Mouse (Mus musculus): ENCODE data around the gene Pmfbp1. TPM values are rescaled to one million over a fixed set of nuclear protein-coding genes. Genes with fewer than 3 reads are reported as not detected.

Pmfbp1 gene
- polyA plus RNA-seq, 1 experiment from 2014 or later, result 0.09 TPM

DNA sequence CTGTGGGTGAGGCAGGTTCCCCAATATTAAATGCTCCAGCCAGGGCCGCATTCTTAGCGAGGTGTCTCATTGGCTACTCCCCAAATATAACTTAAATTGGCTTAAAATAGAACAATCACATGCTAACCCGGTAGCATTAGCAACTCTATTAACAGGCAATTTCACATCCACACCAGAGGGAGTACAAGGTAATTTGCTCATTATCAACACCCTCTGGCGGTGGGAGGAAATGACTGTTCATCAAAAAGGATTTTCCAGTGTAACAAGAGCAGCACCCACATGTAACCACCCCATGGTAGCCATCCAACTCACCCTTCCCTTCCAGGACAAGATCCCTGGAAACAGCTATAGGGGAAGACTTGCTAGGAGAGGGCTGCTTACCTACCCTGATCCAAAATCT lies 18.4 kb upstream of the Pmfbp1 start:
- Histone ChIP-seq H3K36me3 (ENCODE audit: control insufficient read depth, insufficient read depth, low read length) (no peaks in the 10 kb centered on the region), H3K9me3 (ENCODE audit: control insufficient read depth, low read length) (no peaks in the 10 kb centered on the region), H3K4me2 (ENCODE audit: low read length) (no peak overlapping the region), H3K27me3 (ENCODE audit: control insufficient read depth, insufficient read depth, low read length) (no peaks in the 10 kb centered on the region), H3K4me1 (ENCODE audit: control insufficient read depth in 2 of 2, insufficient read depth in 2 of 2, low read length in 2 of 2) (no peaks in the 10 kb centered on the region; a peak in 1 of 4 replicates), H3K9ac (ENCODE audit: low read length) (no peak overlapping the region), H3K4me3 (ENCODE audit: control insufficient read depth in 1 of 2, insufficient read depth in 1 of 2, low read depth in 1 of 2, low read length in 2 of 2) (no peak overlapping the region), H3K27ac (replicated peaks in 1 of 2; ENCODE audit: control insufficient read depth in 1 of 2, insufficient read depth in 1 of 2, low read depth in 2 of 2, low read length in 2 of 2) (no peak overlapping the region)
- no peak for ATAC-seq (ENCODE audit: insufficient number of reproducible peaks, insufficient read depth, low FRiP score, low read depth)
- 56% methylated on average over 4 of the region's 4 CpGs for WGBS

DNA sequence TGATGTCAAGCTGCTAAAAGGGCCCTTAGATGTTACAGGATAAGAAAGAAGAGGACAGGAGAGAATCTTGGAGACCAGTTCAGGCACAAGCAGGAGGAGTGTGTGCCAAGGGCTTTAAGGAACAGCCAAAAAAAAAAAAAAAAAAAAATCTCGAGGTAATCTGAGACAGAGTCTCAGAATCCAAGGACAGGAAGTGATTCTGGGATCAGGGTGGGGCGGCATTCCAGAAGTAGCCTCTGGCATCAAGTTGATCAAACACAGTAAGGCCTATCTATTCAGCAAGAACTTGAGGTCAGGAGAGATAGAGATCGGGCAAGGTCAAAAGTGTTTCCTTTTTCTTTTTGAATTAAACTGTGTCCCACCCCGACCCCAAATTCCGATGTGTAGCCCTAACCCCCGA lies 15.2 kb upstream of the Pmfbp1 start:
- no peaks in the 10 kb centered on the region for H3K9me3 ChIP-seq (ENCODE audit: control insufficient read depth, low read length)
- ATAC-seq (ENCODE audit: insufficient number of reproducible peaks, insufficient read depth, low FRiP score, low read depth), result no peak
- H3K4me2 ChIP-seq (ENCODE audit: low read length), result no peak overlapping the region
- no peak overlapping the region for H3K4me3 ChIP-seq (ENCODE audit: control insufficient read depth in 1 of 2, insufficient read depth in 1 of 2, low read depth in 1 of 2, low read length in 2 of 2)
- 65% methylated on average over 6 of the region's 6 CpGs for WGBS
- no peak overlapping the region for H3K27ac ChIP-seq (replicated peaks in 1 of 2; ENCODE audit: control insufficient read depth in 1 of 2, insufficient read depth in 1 of 2, low read depth in 2 of 2, low read length in 2 of 2)
- no peak overlapping the region for H3K9ac ChIP-seq (ENCODE audit: low read length)
- H3K36me3 ChIP-seq (ENCODE audit: control insufficient read depth, insufficient read depth, low read length), result no peaks in the 10 kb centered on the region
- H3K4me1 ChIP-seq (ENCODE audit: control insufficient read depth in 2 of 2, insufficient read depth in 2 of 2, low read length in 2 of 2), result no peaks in the 10 kb centered on the region; a peak in 1 of 4 replicates
- no peaks in the 10 kb centered on the region for H3K27me3 ChIP-seq (ENCODE audit: control insufficient read depth, insufficient read depth, low read length)

DNA sequence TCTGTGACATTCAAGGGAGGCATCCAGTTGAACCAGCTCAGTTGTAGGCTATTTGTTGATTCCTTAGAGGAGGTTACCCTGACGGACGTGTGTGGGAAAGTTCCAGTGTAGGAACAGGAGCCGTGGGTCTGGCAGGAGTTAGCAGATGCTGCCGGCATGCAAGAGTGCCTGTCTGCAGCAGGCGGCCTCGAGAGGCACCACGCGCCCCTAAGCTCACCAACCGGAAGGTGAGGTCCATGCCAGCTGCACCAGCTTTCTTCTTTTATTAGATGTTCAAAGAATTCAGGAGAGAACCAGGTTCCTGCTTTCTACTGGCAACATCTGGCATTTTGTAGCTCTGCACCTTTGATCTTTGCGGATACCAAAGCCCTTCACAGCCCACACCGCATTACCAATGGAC lies 9.1 kb upstream of the Pmfbp1 start:
- no peaks in the 10 kb centered on the region for H3K27me3 ChIP-seq (ENCODE audit: control insufficient read depth, insufficient read depth, low read length)
- H3K9me3 ChIP-seq (ENCODE audit: control insufficient read depth, low read length), result no peaks in the 10 kb centered on the region
- whole genome bisulfite sequencing, result 73% methylated on average over 11 of the region's 11 CpGs
- H3K4me2 ChIP-seq (ENCODE audit: low read length), result no peak overlapping the region
- H3K4me1 ChIP-seq (ENCODE audit: control insufficient read depth in 2 of 2, insufficient read depth in 2 of 2, low read length in 2 of 2), result no peaks in the 10 kb centered on the region; a peak in 1 of 4 replicates
- H3K36me3 ChIP-seq (ENCODE audit: control insufficient read depth, insufficient read depth, low read length), result no peaks in the 10 kb centered on the region
- ATAC-seq (ENCODE audit: insufficient number of reproducible peaks, insufficient read depth, low FRiP score, low read depth), result no peak
- no peak overlapping the region for H3K27ac ChIP-seq (replicated peaks in 1 of 2; ENCODE audit: control insufficient read depth in 1 of 2, insufficient read depth in 1 of 2, low read depth in 2 of 2, low read length in 2 of 2)
- no peak overlapping the region for H3K4me3 ChIP-seq (ENCODE audit: control insufficient read depth in 1 of 2, insufficient read depth in 1 of 2, low read depth in 1 of 2, low read length in 2 of 2)
- no peak overlapping the region for H3K9ac ChIP-seq (ENCODE audit: low read length)

- H3K4me2 ChIP-seq (ENCODE audit: low read length), result no peak overlapping the region
- no peaks in the 10 kb centered on the region for H3K27me3 ChIP-seq (ENCODE audit: control insufficient read depth, insufficient read depth, low read length)
- no peak for ATAC-seq (ENCODE audit: insufficient number of reproducible peaks, insufficient read depth, low FRiP score, low read depth)
- H3K4me3 ChIP-seq (ENCODE audit: control insufficient read depth in 1 of 2, insufficient read depth in 1 of 2, low read depth in 1 of 2, low read length in 2 of 2), result no peak overlapping the region
- no peaks in the 10 kb centered on the region for H3K9me3 ChIP-seq (ENCODE audit: control insufficient read depth, low read length)
- no peak overlapping the region for H3K27ac ChIP-seq (replicated peaks in 1 of 2; ENCODE audit: control insufficient read depth in 1 of 2, insufficient read depth in 1 of 2, low read depth in 2 of 2, low read length in 2 of 2)
- no peaks in the 10 kb centered on the region for H3K36me3 ChIP-seq (ENCODE audit: control insufficient read depth, insufficient read depth, low read length)
- H3K9ac ChIP-seq (ENCODE audit: low read length), result no peak overlapping the region
- 29% methylated on average over 6 of the region's 6 CpGs for WGBS
- no peaks in the 10 kb centered on the region; a peak in 1 of 4 replicates for H3K4me1 ChIP-seq (ENCODE audit: control insufficient read depth in 2 of 2, insufficient read depth in 2 of 2, low read length in 2 of 2)
Observed at GRCm38 (mm10) chr8:109485530-109485929, 8.3 kb upstream of the Pmfbp1 start.

DNA sequence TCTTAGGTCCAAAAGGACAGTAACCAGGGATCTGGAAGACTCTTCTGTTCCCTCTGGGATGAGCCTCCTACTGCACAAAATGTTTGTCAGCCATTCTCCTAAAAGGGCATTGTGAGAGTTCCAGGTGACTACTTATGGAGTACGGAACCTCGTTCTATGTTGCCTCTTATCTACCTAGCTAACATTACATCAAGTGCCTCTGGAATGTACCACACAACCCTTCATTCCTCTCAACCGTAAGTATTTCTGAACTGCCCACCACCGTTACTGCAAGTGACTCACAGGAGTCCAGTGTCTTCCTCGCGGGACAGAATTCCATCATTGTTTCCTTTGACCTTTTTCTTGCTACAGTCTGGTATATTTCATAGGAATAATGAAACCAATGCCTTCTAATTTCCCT lies 1.0 kb upstream of the Pmfbp1 start:
- Histone ChIP-seq H3K36me3 (ENCODE audit: control insufficient read depth, insufficient read depth, low read length) (no peaks in the 10 kb centered on the region), H3K4me3 (ENCODE audit: control insufficient read depth in 1 of 2, insufficient read depth in 1 of 2, low read depth in 1 of 2, low read length in 2 of 2) (no peak overlapping the region), H3K27me3 (ENCODE audit: control insufficient read depth, insufficient read depth, low read length) (no peaks in the 10 kb centered on the region), H3K9me3 (ENCODE audit: control insufficient read depth, low read length) (no peaks in the 10 kb centered on the region), H3K4me1 (ENCODE audit: control insufficient read depth in 2 of 2, insufficient read depth in 2 of 2, low read length in 2 of 2) (no peaks in the 10 kb centered on the region), H3K9ac (ENCODE audit: low read length) (no peak overlapping the region), H3K4me2 (ENCODE audit: low read length) (no peak overlapping the region), H3K27ac (replicated peaks in 1 of 2; ENCODE audit: control insufficient read depth in 1 of 2, insufficient read depth in 1 of 2, low read depth in 2 of 2, low read length in 2 of 2) (no peak overlapping the region)
- WGBS, result 62% methylated on average over 6 of the region's 6 CpGs
- ATAC-seq (ENCODE audit: insufficient number of reproducible peaks, insufficient read depth, low FRiP score, low read depth), result no peak

DNA sequence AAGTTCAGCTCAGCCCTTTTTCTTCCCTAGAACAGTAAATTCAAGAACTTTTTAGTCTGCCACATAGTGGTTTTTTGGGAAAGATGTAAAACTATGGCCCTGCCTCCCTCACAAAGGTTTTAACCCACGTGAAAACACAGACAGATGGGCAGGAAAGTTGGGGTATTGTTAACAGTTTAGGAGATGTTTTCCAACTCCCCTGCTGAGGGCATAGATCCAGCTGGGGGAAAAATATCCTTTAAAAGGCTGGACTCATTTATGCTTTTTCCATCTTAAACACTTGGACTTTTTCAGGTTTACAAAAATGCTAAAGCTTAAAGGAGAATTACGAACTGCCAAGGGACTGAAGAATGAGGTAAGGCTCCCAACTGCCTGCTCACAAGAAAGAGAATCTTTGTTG lies 774 bp downstream of the Pmfbp1 start:
- Histone ChIP-seq H3K9me3 (ENCODE audit: control insufficient read depth, low read length) (no peaks in the 10 kb centered on the region), H3K27ac (replicated peaks in 1 of 2; ENCODE audit: control insufficient read depth in 1 of 2, insufficient read depth in 1 of 2, low read depth in 2 of 2, low read length in 2 of 2) (no peak overlapping the region), H3K4me2 (ENCODE audit: low read length) (no peak overlapping the region), H3K4me1 (ENCODE audit: control insufficient read depth in 2 of 2, insufficient read depth in 2 of 2, low read length in 2 of 2) (no peaks in the 10 kb centered on the region), H3K4me3 (ENCODE audit: control insufficient read depth in 1 of 2, insufficient read depth in 1 of 2, low read depth in 1 of 2, low read length in 2 of 2) (no peak overlapping the region), H3K27me3 (ENCODE audit: control insufficient read depth, insufficient read depth, low read length) (no peaks in the 10 kb centered on the region), H3K9ac (ENCODE audit: low read length) (no peak overlapping the region), H3K36me3 (ENCODE audit: control insufficient read depth, insufficient read depth, low read length) (no peaks in the 10 kb centered on the region)
- 57% methylated on average over 2 of the region's 2 CpGs for WGBS
- no peak for ATAC-seq (ENCODE audit: insufficient number of reproducible peaks, insufficient read depth, low FRiP score, low read depth)

DNA sequence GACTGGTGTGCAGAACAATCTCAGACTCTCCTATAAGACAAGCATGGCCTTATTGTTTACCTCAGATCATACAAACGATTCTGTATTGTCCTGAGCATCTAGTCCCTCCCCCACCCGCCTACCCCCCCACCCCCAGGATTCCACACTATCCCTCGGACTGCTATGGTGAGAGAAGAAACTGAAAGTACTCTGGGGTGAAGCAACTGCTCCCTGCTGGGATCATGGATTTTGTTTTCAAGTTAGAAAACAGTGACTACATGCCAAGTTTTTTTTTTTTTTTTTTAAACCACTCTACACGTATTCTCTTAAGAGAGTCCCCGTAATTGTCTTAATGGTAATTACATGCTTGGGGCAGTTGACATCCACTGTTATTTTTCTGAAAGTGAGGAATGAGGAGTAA lies 3.6 kb downstream of the Pmfbp1 start:
- Histone ChIP-seq H3K4me1 (ENCODE audit: control insufficient read depth in 2 of 2, insufficient read depth in 2 of 2, low read length in 2 of 2) (no peaks in the 10 kb centered on the region), H3K27ac (replicated peaks in 1 of 2; ENCODE audit: control insufficient read depth in 1 of 2, insufficient read depth in 1 of 2, low read depth in 2 of 2, low read length in 2 of 2) (no peak overlapping the region), H3K4me2 (ENCODE audit: low read length) (no peak overlapping the region), H3K9ac (ENCODE audit: low read length) (no peak overlapping the region), H3K4me3 (ENCODE audit: control insufficient read depth in 1 of 2, insufficient read depth in 1 of 2, low read depth in 1 of 2, low read length in 2 of 2) (no peak overlapping the region), H3K9me3 (ENCODE audit: control insufficient read depth, low read length) (no peaks in the 10 kb centered on the region), H3K27me3 (ENCODE audit: control insufficient read depth, insufficient read depth, low read length) (no peaks in the 10 kb centered on the region), H3K36me3 (ENCODE audit: control insufficient read depth, insufficient read depth, low read length) (no peaks in the 10 kb centered on the region)
- WGBS, result 50% methylated on average over 5 of the region's 5 CpGs
- no peak for ATAC-seq (ENCODE audit: insufficient number of reproducible peaks, insufficient read depth, low FRiP score, low read depth)

DNA sequence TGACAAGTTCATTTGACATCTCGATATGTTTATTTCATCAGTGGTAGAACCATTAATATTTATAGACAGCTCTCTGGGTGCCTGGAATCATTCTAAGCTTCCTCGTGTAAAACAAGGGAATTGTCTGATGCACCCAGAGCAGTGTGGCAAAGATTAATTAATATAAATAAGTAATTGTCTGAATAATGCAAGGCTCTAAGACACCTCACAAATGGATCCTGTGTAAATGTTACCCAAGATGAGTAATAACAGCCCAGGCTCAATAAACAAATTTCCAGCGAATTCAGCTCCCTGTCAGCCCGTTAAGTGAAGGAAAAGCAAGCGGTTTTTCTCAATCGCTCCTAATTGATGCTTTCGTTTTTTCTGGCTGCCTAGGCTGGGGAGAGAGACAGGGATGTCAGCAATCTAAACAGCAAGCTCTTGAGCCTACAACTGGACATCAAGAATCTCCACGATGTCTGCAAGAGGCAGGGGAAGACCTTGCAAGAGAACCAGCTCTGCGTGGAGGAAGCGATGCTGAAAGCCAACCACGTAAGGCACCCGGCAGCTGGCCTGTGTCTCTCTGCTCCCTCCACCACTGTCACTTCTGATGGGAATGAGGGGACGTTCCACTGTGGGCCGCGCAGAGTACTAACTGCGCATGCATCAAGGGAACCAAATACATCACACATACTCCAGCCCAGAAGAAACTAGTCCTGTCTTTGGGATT lies 5.3 kb downstream of the Pmfbp1 start:
- no peak for ATAC-seq (ENCODE audit: insufficient number of reproducible peaks, insufficient read depth, low FRiP score, low read depth)
- Histone ChIP-seq H3K4me3 (ENCODE audit: control insufficient read depth in 1 of 2, insufficient read depth in 1 of 2, low read depth in 1 of 2, low read length in 2 of 2) (no peak overlapping the region), H3K9ac (ENCODE audit: low read length) (no peak overlapping the region), H3K4me2 (ENCODE audit: low read length) (no peak overlapping the region), H3K27me3 (ENCODE audit: control insufficient read depth, insufficient read depth, low read length) (no peaks in the 10 kb centered on the region), H3K9me3 (ENCODE audit: control insufficient read depth, low read length) (no peaks in the 10 kb centered on the region), H3K36me3 (ENCODE audit: control insufficient read depth, insufficient read depth, low read length) (no peaks in the 10 kb centered on the region), H3K4me1 (ENCODE audit: control insufficient read depth in 2 of 2, insufficient read depth in 2 of 2, low read length in 2 of 2) (no peaks in the 10 kb centered on the region; a peak in 1 of 4 replicates), H3K27ac (replicated peaks in 1 of 2; ENCODE audit: control insufficient read depth in 1 of 2, insufficient read depth in 1 of 2, low read depth in 2 of 2, low read length in 2 of 2) (no peak overlapping the region)
- WGBS, result 80% methylated on average over 16 of the region's 16 CpGs

All from heart, embryonic 14.5 days (tissue).